Mouse (Mus musculus): ENCODE results near the gene Meis3.

DNA sequence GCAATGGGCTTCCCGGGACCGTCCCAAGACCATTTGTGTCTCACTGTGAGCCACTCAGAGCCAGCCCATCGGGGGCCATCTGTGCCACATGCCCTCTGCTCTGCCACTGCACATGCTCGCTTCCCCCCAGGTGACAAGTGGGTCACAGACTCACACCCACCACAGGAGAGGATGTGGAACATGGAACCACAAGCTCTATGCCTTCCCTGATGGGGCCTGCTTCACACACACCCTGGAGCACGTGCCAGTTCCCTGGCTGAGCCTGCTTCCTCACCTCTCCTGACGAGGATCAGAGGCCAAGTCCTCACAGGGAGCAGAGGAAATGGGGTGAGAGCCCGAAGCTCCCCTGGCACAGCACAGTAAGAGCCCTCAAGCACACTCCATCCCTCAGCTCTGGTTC lies 32.2 kb downstream of the Meis3 start:
- TF ChIP-seq POLR2A (IDR thresholded peaks at IDR 0.05; ENCODE audit: insufficient read depth, low read length): no peak
- no peak for TF ChIP-seq CTCF (IDR thresholded peaks at IDR 0.05; ENCODE audit: low read depth, low read length)
- TF ChIP-seq EP300 (IDR thresholded peaks at IDR 0.05; ENCODE audit: insufficient read depth, low read depth, low read length): no peak
